Mouse (Mus musculus) urinary bladder, postnatal 10 days (tissue): Measurements from ENCODE around the gene Gm16368.
"Not testable (repeated sequence)": the region's sequence is repeated elsewhere in the genome, so short reads cannot be mapped to it uniquely, and the experiment has no call there.

ENCODE experiments used
- DNase-seq: peaks from one replicate; pipeline ENCODE4 v3.0.0; 2022; ENCODE audit warnings: low spot score

Gm16368 gene

DNA sequence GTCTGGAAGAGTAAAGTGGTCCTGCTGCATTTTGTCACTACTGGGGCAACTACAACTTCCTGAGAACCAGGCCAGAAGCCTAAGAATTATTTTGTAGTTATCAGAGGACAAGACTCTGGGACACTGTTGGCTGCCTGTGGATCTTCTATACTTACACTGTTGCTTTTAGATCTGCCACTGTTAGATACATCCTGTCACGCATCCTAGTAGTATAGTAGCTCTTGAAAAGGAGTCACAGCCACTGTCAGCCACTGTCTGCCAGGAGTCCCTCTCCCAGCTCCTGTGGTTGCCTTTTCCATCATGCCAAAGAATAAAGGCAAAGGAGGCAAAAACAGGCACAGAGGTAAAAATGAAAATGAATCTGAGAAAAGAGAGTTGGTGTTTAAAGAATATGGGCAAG lies at the start of gene Gm16368:
Gm16368 (plus strand) TSS at position 301 of the 400 bp plus-strand sequence.
- not testable (repeated sequence) for DNase-seq

DNA sequence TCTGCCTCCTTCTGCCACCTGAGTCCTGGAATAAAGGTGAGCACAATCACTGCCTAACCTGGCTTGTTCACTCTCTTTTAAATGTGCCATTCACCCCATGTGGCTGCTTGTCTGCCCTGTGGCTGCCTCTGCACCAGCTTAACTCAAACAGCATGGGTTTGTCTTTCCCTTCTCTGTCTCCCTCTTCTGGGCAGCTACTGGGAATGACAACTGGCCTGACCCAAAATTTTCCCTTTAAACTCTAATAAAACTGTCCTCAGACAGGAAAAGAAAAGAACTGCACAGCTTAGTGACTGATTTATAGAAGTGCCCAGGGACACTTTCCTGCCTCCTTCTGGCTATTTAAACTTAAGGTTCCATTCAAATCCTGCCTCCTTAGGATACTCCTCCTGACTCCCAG lies 44.4 kb upstream of the Gm16368 start:
- not testable (repeated sequence) for DNase-seq

DNA sequence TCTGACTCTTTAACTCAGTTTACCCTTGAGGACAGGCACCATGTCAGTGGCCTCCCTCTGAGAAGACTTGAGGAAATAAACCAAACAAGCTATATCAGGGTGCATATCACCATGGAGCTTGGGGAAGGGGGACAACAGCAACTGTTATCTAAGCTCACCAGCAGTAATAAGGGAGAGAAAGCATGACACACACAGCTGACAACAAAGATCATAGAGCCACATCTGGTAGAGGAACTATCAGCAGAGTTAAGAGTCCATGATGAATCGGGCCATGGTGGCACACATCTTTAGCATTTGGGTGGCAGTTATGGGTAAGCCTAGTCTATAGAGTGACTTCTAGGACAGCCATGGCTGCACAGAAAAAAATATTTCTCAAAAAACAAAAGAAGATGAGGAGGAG lies 43.8 kb upstream of the Gm16368 start:
- DNase-seq: not testable (repeated sequence)

DNA sequence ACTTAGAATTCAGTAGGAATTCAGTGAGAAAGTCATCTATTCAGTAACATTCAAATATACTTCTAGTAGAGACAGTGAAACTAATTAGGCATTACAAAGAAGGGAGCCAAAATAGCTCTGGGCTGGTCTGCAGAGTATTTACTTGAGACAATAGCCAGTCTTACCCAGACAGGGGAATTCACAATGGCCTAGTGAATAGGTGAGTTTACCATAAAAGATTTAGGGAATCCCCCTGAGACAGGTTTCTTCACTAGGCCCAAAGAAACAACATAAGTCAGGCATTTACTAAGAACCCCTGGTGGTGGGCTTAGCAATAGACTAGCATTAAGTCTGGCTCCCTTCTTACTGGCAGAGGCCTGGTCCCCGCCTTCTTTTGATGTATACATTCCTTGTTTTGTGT lies 38.3 kb upstream of the Gm16368 start:
- not testable (repeated sequence) for DNase-seq
